Mouse (Mus musculus): ENCODE measurements at regions not wholly inside any gene's neighbourhood (a gene's known extent, or its start where the extent isn't known, plus 50 kb on each side); places are given as distances from the start of the nearest gene placed in this dataset.

GRCm38 (mm10) chr10:29589739-29590138, 54.1 kb upstream of the Rspo3 start:
- H3K9ac ChIP-seq (ENCODE audit: insufficient read depth, low read depth, low read length, poor library complexity, severe bottlenecking) = no peak overlapping the region
- TF ChIP-seq MAFK (IDR thresholded peaks at IDR 0.05; ENCODE audit: insufficient read depth, low read depth, low read length) (no peak), CHD2 (IDR thresholded peaks at IDR 0.05; ENCODE audit: low read depth, low read length) (no peak), ZC3H11A (IDR thresholded peaks at IDR 0.05; ENCODE audit: borderline replicate concordance, low read depth, low read length) (no peak), ZNF384 (IDR thresholded peaks at IDR 0.05; ENCODE audit: low read depth, low read length) (no peak), HCFC1 (IDR thresholded peaks at IDR 0.05; ENCODE audit: borderline replicate concordance, insufficient read depth, low read length) (no peak)
- H3K4me1 ChIP-seq (ENCODE audit: control insufficient read depth in 2 of 2, insufficient read depth in 2 of 2, low read length in 2 of 2, poor library complexity in 1 of 2) = no peaks in the 10 kb centered on the region
- in situ Hi-C loops (cut with MboI; ENCODE audit: low sequenced_read_pairs in 2 of 2, unreplicated experiment in 2 of 2) = no loop called here
- no peak for DNase-seq (ENCODE audit: low read depth, low spot score)
- no peaks in the 10 kb centered on the region for H3K36me3 ChIP-seq (ENCODE audit: control insufficient read depth, insufficient read depth, low read length, poor library complexity, severe bottlenecking)
- no peak overlapping the region for H3K27ac ChIP-seq (ENCODE audit: insufficient read depth, low read depth, low read length, poor library complexity, severe bottlenecking)
- H3K9me3 ChIP-seq (ENCODE audit: control insufficient read depth, insufficient read depth, low read depth, low read length) = no peaks in the 10 kb centered on the region
- no peak overlapping the region for H3K4me3 ChIP-seq (ENCODE audit: insufficient read depth in 1 of 2, low read depth in 1 of 2, low read length in 2 of 2, poor library complexity in 1 of 2, severe bottlenecking in 1 of 2)
